Mouse (Mus musculus): ENCODE results near the gene Vamp5. TPM values are rescaled to one million over a fixed set of nuclear protein-coding genes. Genes with fewer than 3 reads are reported as not detected.

Gene Vamp5
- total RNA-seq (2015): 15.4 and 20.0 TPM in 2 replicates
- total RNA-seq (2017): 6.5 and 12.4 TPM in 2 replicates

- ATAC-seq (ENCODE audit: poor library complexity, severe bottlenecking): peak; percentile 94
Measured at GRCm38 (mm10) chr6:72380131-72380770, at the start of gene Vamp5. Gene Vamp5, minus strand, starts transcription at chr6:72380468.

GRCm38 (mm10) chr6:72429061-72429842 lies 49.0 kb upstream of the Vamp5 start:
- ATAC-seq (ENCODE audit: poor library complexity, severe bottlenecking): no peak

GRCm38 (mm10) chr6:72428036-72428435 lies 47.8 kb upstream of the Vamp5 start:
- peak; percentile 92 for ATAC-seq (ENCODE audit: poor library complexity, severe bottlenecking)

- ATAC-seq (ENCODE audit: poor library complexity, severe bottlenecking): no peak
Measured at GRCm38 (mm10) chr6:72425646-72426045, 45.4 kb upstream of the Vamp5 start.

- no peak for ATAC-seq (ENCODE audit: poor library complexity, severe bottlenecking)
Measured at GRCm38 (mm10) chr6:72420901-72421300, 40.6 kb upstream of the Vamp5 start.

- ATAC-seq (ENCODE audit: poor library complexity, severe bottlenecking): no peak
Measured at GRCm38 (mm10) chr6:72419806-72420205, 39.5 kb upstream of the Vamp5 start.

- ATAC-seq (ENCODE audit: poor library complexity, severe bottlenecking): no peak
Measured at GRCm38 (mm10) chr6:72418279-72418678, 38.0 kb upstream of the Vamp5 start.

- no peak for ATAC-seq (ENCODE audit: poor library complexity, severe bottlenecking)
Measured at GRCm38 (mm10) chr6:72415964-72416772, 35.9 kb upstream of the Vamp5 start.

- ATAC-seq (ENCODE audit: poor library complexity, severe bottlenecking): no peak
Measured at GRCm38 (mm10) chr6:72415181-72415580, 34.9 kb upstream of the Vamp5 start.

- peak; percentile 98 for ATAC-seq (ENCODE audit: poor library complexity, severe bottlenecking)
Measured at GRCm38 (mm10) chr6:72414076-72414756, 33.9 kb upstream of the Vamp5 start, which contains the start of gene Ggcx. Gene Ggcx, plus strand, starts transcription at chr6:72414308.

- peak; percentile 33 for ATAC-seq (ENCODE audit: poor library complexity, severe bottlenecking)
Measured at GRCm38 (mm10) chr6:72410518-72410917, 30.2 kb upstream of the Vamp5 start.

GRCm38 (mm10) chr6:72410003-72410402 lies 29.7 kb upstream of the Vamp5 start:
- ATAC-seq (ENCODE audit: poor library complexity, severe bottlenecking): no peak

GRCm38 (mm10) chr6:72409567-72409966 lies 29.3 kb upstream of the Vamp5 start:
- no peak for ATAC-seq (ENCODE audit: poor library complexity, severe bottlenecking)

- peak; percentile 98 for ATAC-seq (ENCODE audit: poor library complexity, severe bottlenecking)
Measured at GRCm38 (mm10) chr6:72407119-72407518, 26.9 kb upstream of the Vamp5 start.

- ATAC-seq (ENCODE audit: poor library complexity, severe bottlenecking): no peak
Measured at GRCm38 (mm10) chr6:72405356-72405755, 25.1 kb upstream of the Vamp5 start.

GRCm38 (mm10) chr6:72401875-72402274 lies 21.6 kb upstream of the Vamp5 start:
- ATAC-seq (ENCODE audit: poor library complexity, severe bottlenecking): peak; percentile 97

- ATAC-seq (ENCODE audit: poor library complexity, severe bottlenecking): no peak
Measured at GRCm38 (mm10) chr6:72399967-72400366, 19.7 kb upstream of the Vamp5 start.

GRCm38 (mm10) chr6:72396837-72397251 lies 16.6 kb upstream of the Vamp5 start:
- ATAC-seq (ENCODE audit: poor library complexity, severe bottlenecking): no peak

GRCm38 (mm10) chr6:72392341-72392740 lies 12.1 kb upstream of the Vamp5 start:
- ATAC-seq (ENCODE audit: poor library complexity, severe bottlenecking): no peak

- no peak for ATAC-seq (ENCODE audit: poor library complexity, severe bottlenecking)
Measured at GRCm38 (mm10) chr6:72390795-72391521, 10.7 kb upstream of the Vamp5 start.

All from megakaryocyte, adult 5-6 weeks (primary cell).